Mouse (Mus musculus) liver, postnatal 0 days (tissue): ENCODE results near the gene Lipa. TPM values are rescaled to one million over a fixed set of nuclear protein-coding genes. Genes with fewer than 3 reads are reported as not detected.

Experiments used
- ATAC-seq: fragments of 200-750 bp; cut with Nextera tagmentation; 2 replicates; pipeline ENCODE4 v1.8.0; 2017; ENCODE audit warnings: mild to moderate bottlenecking, moderate library complexity
- DNase-seq: peaks from one replicate; pipeline ENCODE4 v3.0.0-alpha.2; 2016
- H3K27ac ChIP-seq: fragments of 300-500 bp; sonication (generic); 2 replicates; pipeline ENCODE4 v1.5.1; 2014; ENCODE audit warnings: antibody characterized with exemption, moderate library complexity, mild to moderate bottlenecking, low read depth
- H3K27me3 ChIP-seq: fragments of 300-500 bp; sonication (generic); 2 replicates; pipeline ENCODE4 v1.6.1; 2014; ENCODE audit warnings: low read length, control low read depth, mixed read lengths; ENCODE audit not compliant: insufficient read depth
- H3K36me3 ChIP-seq: fragments of 300-500 bp; sonication (generic); replicated peaks from 2 replicates; pipeline ENCODE4 v1.6.1; 2014; ENCODE audit warnings: mild to moderate bottlenecking, control low read depth, low read length, moderate library complexity, mixed read lengths; ENCODE audit not compliant: insufficient read depth
- H3K4me1 ChIP-seq: fragments of 300-500 bp; sonication (generic); 2 replicates; pipeline ENCODE4 v1.6.1; 2014; ENCODE audit warnings: antibody characterized with exemption, mild to moderate bottlenecking, control low read depth; ENCODE audit not compliant: insufficient read depth
- H3K4me2 ChIP-seq: fragments of 300-500 bp; sonication (generic); 2 replicates; pipeline ENCODE4 v1.6.1; 2014; ENCODE audit warnings: low read depth, mild to moderate bottlenecking, low read length, moderate library complexity, mixed read lengths
- H3K4me3 ChIP-seq: fragments of 300-500 bp; sonication (generic); 2 replicates; pipeline ENCODE4 v1.5.1; 2014; ENCODE audit warnings: low read depth, low read length
- H3K9ac ChIP-seq: fragments of 300-500 bp; sonication (generic); replicated peaks from 2 replicates; pipeline ENCODE4 v1.6.1; 2014; ENCODE audit warnings: mild to moderate bottlenecking, moderate library complexity
- H3K9me3 ChIP-seq: fragments of 300-500 bp; sonication (generic); 2 replicates; pipeline ENCODE4 v1.6.1; 2016; ENCODE audit warnings: mild to moderate bottlenecking, control low read depth, low read length, mixed read lengths
- CTCF ChIP-seq: sonication (generic); IDR thresholded peaks from 2 replicates; pipeline ENCODE4 v1.5.1; 2016; ENCODE audit warnings: antibody characterized with exemption, low read depth
- EP300 ChIP-seq: IDR thresholded peaks from 2 replicates; pipeline ENCODE4 v1.6.1; 2016; ENCODE audit warnings: antibody characterized with exemption, low read depth, mild to moderate bottlenecking
- WGBS: fragments of 180-500 bp; shearing (Covaris S2); extraction: QIAGEN DNeasy Blood & Tissue Kit; methylation state at CpG from one replicate; pipeline ENCODE4 v1.1.7; 2014; ENCODE audit not compliant: insufficient replicate concordance; 5-methylcytosine and 5-hydroxymethylcytosine counted together
- polyA plus RNA-seq: library from polyadenylated mRNA; unstranded; fragments of >200 nt; fragmentation: Nextera tagmentation; extraction: Ambion mirVana; gene quantifications from 2 replicates; pipeline ENCODE4 v1.2.1, GENCODE M21; 2015

Lipa gene
- polyA plus RNA-seq, 1 experiment from 2014 or later = 139 TPM

DNA sequence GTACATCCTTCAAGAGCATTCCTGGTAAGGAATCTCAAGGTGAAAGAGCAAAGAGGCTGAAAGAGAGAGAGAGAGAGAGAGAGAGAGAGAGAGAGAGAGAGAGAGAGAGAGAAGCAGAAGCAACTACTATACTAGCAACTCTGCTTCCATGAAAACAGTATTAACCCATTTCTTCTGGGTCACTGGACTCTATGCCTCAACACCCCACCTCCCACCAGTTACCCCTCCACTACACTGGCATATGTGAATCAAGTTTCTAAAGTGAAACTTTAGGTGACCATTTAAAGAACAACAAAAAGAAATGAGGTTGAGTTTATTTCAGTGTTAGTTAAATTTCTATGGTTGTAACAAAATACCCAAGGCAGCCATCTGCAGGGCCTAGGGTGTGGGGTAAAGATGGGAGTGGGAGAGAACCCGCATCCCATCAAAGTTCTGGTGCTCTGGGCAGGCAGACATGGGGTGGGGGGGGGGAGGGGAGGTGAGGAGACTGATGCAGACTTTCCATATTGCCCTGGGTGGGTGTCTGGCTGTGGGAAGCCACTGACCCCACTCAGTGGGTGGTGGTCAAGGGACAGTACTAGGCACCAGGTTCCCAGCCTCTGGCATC lies 39.0 kb upstream of the Lipa start:
- Histone ChIP-seq H3K4me2 (no peak overlapping the region), H3K9ac (no peak overlapping the region), H3K27ac (no peak overlapping the region), H3K9me3 (no peaks in the 10 kb centered on the region), H3K4me3 (no peak overlapping the region), H3K36me3 (no peaks in the 10 kb centered on the region), H3K4me1 (no peaks in the 10 kb centered on the region), H3K27me3 (no peaks in the 10 kb centered on the region)
- ATAC-seq (no peak), DNase-seq (no peak)
- WGBS = 79% methylated on average over 1 of the region's 1 CpGs
- TF ChIP-seq CTCF = no peak
- no peak for TF ChIP-seq EP300

DNA sequence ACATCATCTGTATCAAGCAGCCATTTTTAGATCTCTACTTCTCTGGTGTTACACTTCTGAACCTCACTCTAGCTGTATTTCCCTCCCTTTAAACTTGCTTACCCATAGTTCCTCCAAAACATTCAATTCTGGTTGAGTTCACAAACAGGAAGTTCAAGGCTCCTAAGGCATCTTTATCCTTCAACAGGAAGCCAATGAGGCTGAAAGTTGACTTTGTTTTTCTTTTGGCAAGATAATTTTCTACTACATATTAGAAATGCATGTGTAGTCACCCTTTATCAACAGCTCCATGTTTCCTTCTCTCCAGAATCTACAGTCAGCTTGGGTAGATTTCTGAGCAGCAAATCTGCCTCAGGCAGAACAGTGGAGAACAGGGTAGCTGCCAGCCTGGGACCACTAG lies 35.3 kb upstream of the Lipa start:
- ATAC-seq = no peak
- no peak for DNase-seq
- H3K9ac ChIP-seq = no peak overlapping the region
- H3K27ac ChIP-seq = peak overlapping the region; percentile 12; the same call in 1 of the 2 replicates
- no peak overlapping the region for H3K4me3 ChIP-seq
- H3K36me3 ChIP-seq = no peaks in the 10 kb centered on the region
- TF ChIP-seq CTCF (no peak), EP300 (0 out of 2 replicates have a peak, but pooled peaks have one; percentile 29)
- H3K4me2 ChIP-seq = no peak overlapping the region
- H3K27me3 ChIP-seq = no peaks in the 10 kb centered on the region
- H3K4me1 ChIP-seq = no peaks in the 10 kb centered on the region
- no peaks in the 10 kb centered on the region for H3K9me3 ChIP-seq

DNA sequence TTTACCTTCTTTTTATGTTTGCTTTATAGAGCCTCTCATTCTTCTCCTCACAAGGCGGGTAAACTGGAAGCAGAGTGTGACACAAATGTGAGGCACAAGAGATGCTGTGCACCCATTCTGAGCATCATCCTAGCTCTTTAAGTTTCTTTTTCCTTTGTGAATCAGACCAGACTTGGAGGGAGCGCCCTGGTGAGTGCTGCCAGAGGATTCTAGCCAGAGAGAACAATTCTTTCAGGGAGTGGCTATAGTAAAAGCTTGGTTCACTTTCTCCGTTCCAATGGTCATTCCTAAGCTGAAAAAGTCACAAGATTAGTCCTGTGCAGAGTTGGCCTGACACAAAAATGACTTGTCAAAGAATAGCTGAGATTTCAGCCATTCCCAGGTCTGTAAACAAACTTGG lies 29.3 kb upstream of the Lipa start:
- Histone ChIP-seq H3K9ac (no peak overlapping the region), H3K36me3 (no peaks in the 10 kb centered on the region), H3K9me3 (no peaks in the 10 kb centered on the region), H3K4me1 (peaks cover 7% of the 10 kb centered on the region; the same call in 1 of the 2 replicates), H3K27me3 (no peaks in the 10 kb centered on the region), H3K27ac (no peak overlapping the region), H3K4me3 (no peak overlapping the region), H3K4me2 (no peak overlapping the region)
- WGBS = 73% methylated on average over 3 of the region's 3 CpGs
- no peak for TF ChIP-seq CTCF
- no peak for TF ChIP-seq EP300
- ATAC-seq = no peak
- DNase-seq = no peak

DNA sequence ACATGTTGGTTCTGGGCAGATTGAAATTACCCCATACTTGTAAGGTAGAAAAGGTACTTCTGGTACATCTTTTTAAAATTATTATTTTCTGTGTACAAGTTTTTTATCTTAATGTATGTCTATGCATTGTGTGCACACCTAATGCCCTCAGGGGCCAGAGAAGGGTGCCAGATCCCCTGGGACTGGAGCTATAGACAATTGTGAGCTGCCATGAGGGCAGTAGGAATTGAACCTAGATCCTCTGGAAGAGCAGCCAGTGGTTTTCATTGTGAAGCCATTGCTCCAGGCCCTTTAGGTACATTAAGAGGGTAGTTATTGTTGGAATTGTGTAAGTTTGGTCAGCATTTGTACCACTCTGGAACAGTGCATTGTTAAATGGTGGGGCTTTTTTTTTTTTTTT lies 26.8 kb upstream of the Lipa start:
- H3K36me3 ChIP-seq = no peaks in the 10 kb centered on the region

DNA sequence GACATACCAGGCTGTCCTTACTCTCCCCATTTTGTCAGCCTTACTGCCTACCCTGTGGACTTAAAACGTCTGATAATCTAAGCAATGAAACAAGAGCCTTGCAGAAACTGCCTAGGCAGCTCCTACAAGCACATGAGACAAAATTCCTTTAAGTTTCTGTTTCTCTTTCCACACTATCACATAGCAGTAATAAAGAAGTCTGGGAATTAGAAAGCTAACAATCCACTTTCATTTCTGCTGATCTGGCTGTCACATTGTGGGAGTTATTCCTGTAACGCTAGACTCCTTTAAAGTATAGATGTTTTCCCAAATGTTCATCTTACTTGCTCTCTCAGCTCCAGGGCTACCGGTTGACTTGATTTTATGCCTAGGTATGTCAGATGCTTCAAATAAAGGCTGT lies 26.2 kb upstream of the Lipa start:
- no peak overlapping the region for H3K9ac ChIP-seq
- WGBS = 58% methylated on average over 3 of the region's 3 CpGs
- peak overlapping the region; percentile 60 for H3K27ac ChIP-seq
- H3K9me3 ChIP-seq = no peaks in the 10 kb centered on the region
- H3K4me3 ChIP-seq = 0 out of 2 replicates have a peak overlapping the region, but pooled peaks have one; percentile 5
- H3K4me2 ChIP-seq = peak overlapping the region; percentile 9; the same call in 1 of the 2 replicates
- ATAC-seq = no peak
- no peak for TF ChIP-seq CTCF
- no peak for TF ChIP-seq EP300
- H3K36me3 ChIP-seq = no peaks in the 10 kb centered on the region
- H3K4me1 ChIP-seq = peaks cover 8% of the 10 kb centered on the region; the same call in 1 of the 2 replicates
- H3K27me3 ChIP-seq = no peaks in the 10 kb centered on the region
- DNase-seq = no peak

More for the DNA sequence above, 26.8 kb upstream of the Lipa start:
- Histone ChIP-seq H3K9ac (no peak overlapping the region), H3K9me3 (no peaks in the 10 kb centered on the region), H3K4me2 (no peak overlapping the region), H3K4me1 (peaks cover 8% of the 10 kb centered on the region; the same call in 1 of the 2 replicates), H3K27me3 (no peaks in the 10 kb centered on the region), H3K4me3 (no peak overlapping the region), H3K27ac (no peak overlapping the region)
- DNase-seq = no peak
- ATAC-seq = no peak
- no peak for TF ChIP-seq CTCF
- TF ChIP-seq EP300 = no peak

DNA sequence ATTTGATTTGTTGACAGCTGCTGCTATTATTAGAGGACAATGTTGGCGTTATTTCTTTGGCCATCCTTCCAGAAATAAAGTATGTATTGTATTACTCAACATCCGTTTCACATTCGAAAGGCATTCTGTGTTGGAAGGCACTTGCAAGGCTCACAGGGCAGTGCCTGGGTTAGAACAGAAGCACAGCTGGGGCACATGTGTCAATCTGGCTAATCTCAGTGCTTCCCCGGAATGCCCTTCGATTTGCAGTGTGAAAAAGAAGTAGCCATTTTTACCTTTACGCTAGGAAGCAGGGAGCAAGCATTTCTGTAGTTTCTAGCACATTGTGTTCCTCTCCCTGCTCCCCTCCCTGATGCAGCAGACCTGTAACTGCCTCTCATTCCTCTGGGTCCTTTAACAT lies 25.7 kb upstream of the Lipa start:
- no peaks in the 10 kb centered on the region for H3K36me3 ChIP-seq
- WGBS = 70% methylated on average over 6 of the region's 6 CpGs
- no peaks in the 10 kb centered on the region for H3K27me3 ChIP-seq
- no peaks in the 10 kb centered on the region for H3K9me3 ChIP-seq
- TF ChIP-seq EP300 (no peak), CTCF (no peak)
- H3K27ac ChIP-seq = peak overlapping the region; percentile 60
- no peak for ATAC-seq
- peak overlapping the region; percentile 9; the same call in 1 of the 2 replicates for H3K4me2 ChIP-seq
- no peak overlapping the region for H3K9ac ChIP-seq
- 0 out of 2 replicates have a peak overlapping the region, but pooled peaks have one; percentile 5 for H3K4me3 ChIP-seq
- DNase-seq = no peak
- H3K4me1 ChIP-seq = peaks cover 8% of the 10 kb centered on the region; the same call in 1 of the 2 replicates

DNA sequence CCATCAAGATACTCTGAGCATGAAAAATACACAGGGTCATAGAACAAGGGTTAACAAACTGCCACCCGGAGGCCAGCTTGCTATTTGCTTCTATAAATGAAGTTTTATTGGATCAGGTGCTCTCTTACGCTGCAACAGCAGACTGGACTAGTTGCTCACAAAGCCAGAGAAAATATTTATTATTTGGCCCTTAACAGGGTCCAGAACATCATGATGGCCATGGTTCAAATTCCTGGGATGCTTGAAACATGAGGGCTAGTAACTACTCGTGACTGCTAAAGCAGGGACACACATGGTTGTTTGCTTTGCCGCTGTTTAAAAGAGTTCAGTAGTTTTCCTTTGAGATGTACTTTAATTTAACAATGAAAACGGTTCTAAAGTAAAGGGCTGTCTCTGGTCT lies 24.7 kb upstream of the Lipa start:
- Histone ChIP-seq H3K4me2 (peak overlapping the region; percentile 41), H3K36me3 (no peaks in the 10 kb centered on the region), H3K4me3 (no peak overlapping the region), H3K9ac (peak overlapping the region; percentile 21; the same call in 1 of the 2 replicates), H3K9me3 (no peaks in the 10 kb centered on the region), H3K27me3 (no peaks in the 10 kb centered on the region), H3K27ac (peak overlapping the region; percentile 46; the same call in 1 of the 2 replicates), H3K4me1 (peaks cover 8% of the 10 kb centered on the region; the same call in 1 of the 2 replicates)
- ATAC-seq (no peak), DNase-seq (no peak)
- 50% methylated on average over 5 of the region's 5 CpGs for WGBS
- TF ChIP-seq CTCF (no peak), EP300 (no peak)
